Mouse (Mus musculus) E14TG2a.4 (cell line): ENCODE measurements around the gene Rtl6.

Source experiments
- CTCF ChIP-seq: conservative IDR thresholded peaks from 2 replicates; pipeline ENCODE4 v1.5.1; 2014; ENCODE audit warnings: low read length
- POU5F1 ChIP-seq: IDR thresholded peaks from 2 replicates; pipeline ENCODE4 v1.6.1; 2014; ENCODE audit warnings: low read length, borderline replicate concordance

DNA sequence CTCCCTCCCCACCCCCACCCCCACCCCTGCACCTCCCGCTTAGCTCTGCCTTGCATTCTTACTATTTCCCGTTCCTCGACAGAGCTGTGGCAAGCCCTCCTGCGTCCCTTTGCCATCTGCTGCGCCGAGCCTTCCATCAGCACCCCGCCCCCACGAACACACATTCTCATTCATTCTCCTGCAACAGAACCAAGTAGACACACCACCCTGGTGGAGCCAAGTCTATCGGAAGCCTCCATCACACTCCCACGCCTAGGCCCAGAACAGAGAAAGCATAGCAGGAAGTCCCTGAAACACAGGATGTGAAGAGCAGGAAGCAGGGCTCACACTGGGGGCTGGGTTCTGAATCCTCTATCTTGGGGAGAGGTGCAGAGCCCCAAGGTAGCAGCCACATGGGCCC is 51.6 kb downstream of the Rtl6 start:
- TF ChIP-seq CTCF: no peak
- no peak for TF ChIP-seq POU5F1
